25 mouse cellular contexts compared by ENCODE assay signal in the genomic region with DNA sequence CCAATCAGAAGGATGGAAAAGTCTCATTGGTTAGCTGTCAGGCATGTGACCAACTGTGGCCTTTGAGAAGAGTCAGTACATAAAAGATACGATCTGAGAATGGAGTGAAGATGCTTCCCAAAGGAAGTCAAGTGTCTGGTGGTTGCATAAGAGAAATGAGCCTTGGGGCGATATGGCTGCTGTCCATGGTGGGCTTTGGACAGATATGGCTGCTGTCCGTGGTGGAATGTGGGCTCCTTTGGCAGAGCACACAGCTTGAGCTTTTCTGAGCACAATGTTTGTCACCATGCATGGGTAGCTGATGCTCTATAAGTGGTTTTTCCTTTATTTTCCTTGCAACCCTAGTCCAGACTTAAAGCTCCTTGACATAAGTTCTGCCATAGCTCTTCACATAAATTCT.
A peak's percentile ranks its signal among the peaks of the same experiment; 100 is the strongest.
DNase-seq lines count a peak whose midpoint lies in the region; ATAC-seq and TF ChIP-seq lines count a peak whose summit lies in the region.
"Had no signal": no experiment of that assay in that cellular context is flagged by ENCODE, and none has a peak within 500 bp of the region (broad histone marks: within the 10 kb centered on the region; RNA-seq: fewer than 3 reads in every experiment).

No protein-coding gene starts in this region.

- peak overlapping the region; percentile 46; the same call in 1 of the 2 replicates for H3K27ac ChIP-seq in layer of hippocampus, adult 2 months
- H3K27ac ChIP-seq in embryonic facial prominence, embryonic 10.5 days (replicated peaks), result no peak overlapping the region
- no peak overlapping the region for H3K27ac ChIP-seq in forebrain, embryonic 11.5 days (ENCODE audit: low read depth, low read length)
- H3K27ac ChIP-seq: forebrain, embryonic 15.5 days; heart, embryonic 10.5 days; hindbrain, embryonic 15.5 days; intestine, embryonic 15.5 days; liver, embryonic 13.5 days; stomach, embryonic 15.5 days had no signal

- 87% methylated on average over 3 of the region's 3 CpGs for WGBS in embryonic facial prominence, embryonic 10.5 days
- WGBS in forebrain, embryonic 11.5 days, result 91% methylated on average over 3 of the region's 3 CpGs

- peak; percentile 37 for DNase-seq in embryo, embryonic 10 days (ENCODE audit: low spot score)
- no peak for DNase-seq in embryo, embryonic 9.5 days (ENCODE audit: extremely low spot score)
- DNase-seq in layer of hippocampus, adult 2 months (ENCODE audit: low spot score in 2 of 2), result no peak
- DNase-seq in layer of hippocampus, postnatal 14 days (ENCODE audit: low spot score in 2 of 2), result no peak
- DNase-seq in NIH3T3 (ENCODE audit: low read depth), result peak; percentile 38
- DNase-seq in embryonic facial prominence, embryonic 10.5 days (ENCODE audit: low spot score), result peak; percentile 34
- no peak for DNase-seq in forebrain, embryonic 11.5 days (ENCODE audit: low spot score)
- no peak for DNase-seq in layer of hippocampus, adult 18-20 months (ENCODE audit: low spot score in 2 of 2)
- DNase-seq: adrenal gland, postnatal 14 days; cerebellum, postnatal 25 days; heart, postnatal 4 days; kidney, adult 8-10 months; layer of hippocampus, postnatal 36 days; liver, embryonic 13.5 days; lung, adult 2 months; lung, postnatal 36 days; thymus, adult 18-20 months; thymus, postnatal 36 days had no signal

- no peak overlapping the region for H3K4me3 ChIP-seq in layer of hippocampus, adult 2 months
- no peak overlapping the region for H3K4me3 ChIP-seq in embryonic facial prominence, embryonic 10.5 days
- H3K4me3 ChIP-seq in forebrain, embryonic 11.5 days (ENCODE audit: low read depth, low read length), result no peak overlapping the region
- H3K4me3 ChIP-seq: forebrain, embryonic 15.5 days; heart, embryonic 10.5 days; hindbrain, embryonic 15.5 days; intestine, embryonic 15.5 days; liver, embryonic 13.5 days; stomach, embryonic 15.5 days had no signal

- H3K4me2 ChIP-seq in forebrain, embryonic 11.5 days (ENCODE audit: low read depth, low read length, severe bottlenecking), result no peak overlapping the region
- H3K4me2 ChIP-seq: forebrain, embryonic 15.5 days; hindbrain, embryonic 15.5 days; intestine, embryonic 15.5 days; liver, embryonic 13.5 days; stomach, embryonic 15.5 days had no signal

- no peak for ATAC-seq in forebrain, embryonic 11.5 days (replicated peaks; ENCODE audit: low FRiP score)
- ATAC-seq: CD4-positive, CD25-positive, alpha-beta regulatory T cell, adult 4 months; forebrain, embryonic 15.5 days; intestine, embryonic 15.5 days; midbrain, embryonic 16.5 days had no signal

- no peaks in the 10 kb centered on the region for H3K27me3 ChIP-seq in embryonic facial prominence, embryonic 10.5 days (replicated peaks; ENCODE audit: low read depth, poor library complexity, severe bottlenecking)
- H3K27me3 ChIP-seq in forebrain, embryonic 11.5 days (ENCODE audit: control insufficient read depth, insufficient read depth, low read length), result no peaks in the 10 kb centered on the region
- H3K27me3 ChIP-seq: forebrain, embryonic 15.5 days; hindbrain, embryonic 15.5 days; intestine, embryonic 15.5 days; liver, embryonic 13.5 days; stomach, embryonic 15.5 days had no signal

- H3K36me3 ChIP-seq in embryonic facial prominence, embryonic 10.5 days (replicated peaks), result no peaks in the 10 kb centered on the region
- H3K36me3 ChIP-seq in forebrain, embryonic 11.5 days (ENCODE audit: control insufficient read depth, insufficient read depth, low read length), result no peaks in the 10 kb centered on the region
- H3K36me3 ChIP-seq: forebrain, embryonic 15.5 days; heart, embryonic 10.5 days; hindbrain, embryonic 15.5 days; intestine, embryonic 15.5 days; liver, embryonic 13.5 days; stomach, embryonic 15.5 days had no signal

- H3K9ac ChIP-seq in forebrain, embryonic 11.5 days (ENCODE audit: low read length), result no peak overlapping the region
- H3K9ac ChIP-seq: forebrain, embryonic 15.5 days; hindbrain, embryonic 15.5 days; intestine, embryonic 15.5 days; liver, embryonic 13.5 days; stomach, embryonic 15.5 days had no signal

- H3K4me1 ChIP-seq in embryonic facial prominence, embryonic 10.5 days, result no peaks in the 10 kb centered on the region
- no peaks in the 10 kb centered on the region for H3K4me1 ChIP-seq in forebrain, embryonic 11.5 days (replicated peaks; ENCODE audit: control insufficient read depth, insufficient read depth, low read length)
- H3K4me1 ChIP-seq: heart, embryonic 10.5 days; intestine, embryonic 15.5 days; liver, embryonic 13.5 days; stomach, embryonic 15.5 days had no signal

- no peaks in the 10 kb centered on the region for H3K9me3 ChIP-seq in embryonic facial prominence, embryonic 10.5 days
- H3K9me3 ChIP-seq in forebrain, embryonic 11.5 days (ENCODE audit: control insufficient read depth, low read length), result no peaks in the 10 kb centered on the region
- H3K9me3 ChIP-seq: forebrain, embryonic 15.5 days; heart, embryonic 10.5 days; hindbrain, embryonic 15.5 days; intestine, embryonic 15.5 days; liver, embryonic 13.5 days; stomach, embryonic 15.5 days had no signal

- no peak for TF ChIP-seq CTCF in layer of hippocampus, adult 2 months (conservative IDR thresholded peaks at IDR 0.05)

Comparison
In these comparisons a context has a peak if more than half of its experiments do, and no peak if none do; other contexts are left out.
1. DNase-seq: peak in embryo, embryonic 10 days (single experiment), NIH3T3 (single experiment) and embryonic facial prominence, embryonic 10.5 days (single experiment); none in embryo, embryonic 9.5 days (single experiment), layer of hippocampus, adult 2 months (0 of 2), layer of hippocampus, postnatal 14 days (0 of 2), forebrain, embryonic 11.5 days (single experiment) and layer of hippocampus, adult 18-20 months (0 of 2).